Mouse (Mus musculus): ENCODE results near the gene Bcl7c.
A peak's percentile ranks its signal among the peaks of the same experiment; 100 is the strongest.
"Not testable (repeated sequence)": the region's sequence is repeated elsewhere in the genome, so short reads cannot be mapped to it uniquely, and the experiment has no call there.

Gene Bcl7c

DNA sequence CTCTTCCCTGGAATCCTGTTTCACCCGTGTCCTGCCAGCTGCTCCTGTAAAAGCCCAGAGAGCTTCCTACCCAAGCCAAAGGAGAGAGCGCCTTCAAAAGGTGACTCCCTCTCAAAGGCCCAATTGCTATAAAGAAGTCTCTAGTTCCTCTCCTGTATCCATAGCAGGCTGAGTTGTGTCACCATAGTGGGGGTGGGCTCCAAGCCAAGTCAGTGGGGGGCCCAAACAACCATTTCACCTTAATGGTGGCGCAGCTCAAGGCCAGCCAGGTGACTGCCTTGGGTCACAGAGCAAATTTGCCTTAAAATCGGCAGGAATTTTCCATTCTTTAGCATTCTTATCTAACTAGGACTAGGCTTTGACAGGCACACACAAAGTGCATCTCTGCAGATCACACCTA lies 6.1 kb upstream of the Bcl7c start:
- no peak for DNase-seq

DNA sequence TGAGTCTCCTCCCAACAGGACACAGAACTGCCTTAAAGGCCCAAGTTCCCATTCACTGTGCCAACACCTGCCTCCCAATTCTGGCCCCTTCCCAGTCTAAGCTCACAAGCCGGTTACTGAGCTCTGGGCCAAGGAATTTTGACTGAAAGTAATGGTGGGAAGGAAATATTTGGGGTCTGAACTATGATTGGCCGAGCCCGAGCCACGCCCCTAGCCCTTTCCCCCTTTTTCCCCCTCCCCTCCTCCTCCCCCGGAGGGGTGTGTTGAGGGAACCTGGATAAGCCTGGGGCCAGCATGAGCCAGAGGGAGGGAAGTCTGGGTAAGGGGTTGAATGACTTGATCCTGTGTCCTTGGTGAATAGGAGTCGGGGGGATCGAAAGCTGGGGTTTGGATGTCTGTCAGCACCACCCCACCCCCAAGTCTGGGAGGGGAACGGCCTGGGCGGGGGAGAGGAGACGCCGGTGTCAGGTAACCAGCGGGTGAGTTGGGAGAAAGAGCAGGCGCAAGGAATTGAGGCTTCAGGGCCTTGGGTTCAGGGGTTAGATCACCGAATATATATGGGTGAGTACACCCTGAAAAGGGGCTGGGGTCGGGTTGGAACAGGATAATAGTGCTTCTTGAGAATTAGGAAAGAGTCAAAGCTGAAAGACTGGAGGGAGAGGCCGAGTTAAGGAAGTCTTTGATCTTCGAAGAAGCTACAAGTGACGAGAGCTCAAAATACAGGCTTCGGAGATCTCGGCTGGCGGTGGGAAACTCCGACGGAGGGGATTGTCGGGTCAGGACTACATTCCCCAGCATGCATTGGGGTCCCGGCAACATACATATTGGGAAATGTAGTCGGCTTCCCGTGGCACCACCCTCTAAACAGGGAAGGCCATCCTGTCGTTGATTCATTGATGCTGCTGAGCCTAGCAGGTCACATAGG lies 4.0 kb upstream of the Bcl7c start, which contains the start of gene Ctf1:
Gene Ctf1 (plus strand): TSS at position 276 of the 925 bp plus-strand sequence.
- DNase-seq = peak; percentile 74

DNA sequence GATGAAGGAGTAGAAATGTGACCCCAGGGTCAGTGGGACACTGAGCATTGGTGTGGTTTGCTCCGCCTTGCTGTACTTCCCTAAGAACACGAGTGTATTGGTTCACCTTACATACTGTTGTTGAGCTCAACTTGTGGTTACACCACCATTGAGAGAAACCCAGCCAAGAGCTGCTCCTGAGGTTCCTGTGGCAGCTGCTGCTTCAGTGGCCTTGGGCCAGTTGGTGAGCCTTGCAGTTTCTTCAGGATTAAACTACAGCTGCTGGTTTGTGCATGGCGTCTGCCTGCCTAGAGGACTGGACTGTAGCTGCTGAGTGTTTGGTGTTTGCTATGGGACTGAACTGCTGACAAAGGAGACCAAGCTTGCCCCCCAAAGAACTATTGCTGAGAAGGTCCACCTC lies 2.7 kb upstream of the Bcl7c start:
- DNase-seq = no peak

DNA sequence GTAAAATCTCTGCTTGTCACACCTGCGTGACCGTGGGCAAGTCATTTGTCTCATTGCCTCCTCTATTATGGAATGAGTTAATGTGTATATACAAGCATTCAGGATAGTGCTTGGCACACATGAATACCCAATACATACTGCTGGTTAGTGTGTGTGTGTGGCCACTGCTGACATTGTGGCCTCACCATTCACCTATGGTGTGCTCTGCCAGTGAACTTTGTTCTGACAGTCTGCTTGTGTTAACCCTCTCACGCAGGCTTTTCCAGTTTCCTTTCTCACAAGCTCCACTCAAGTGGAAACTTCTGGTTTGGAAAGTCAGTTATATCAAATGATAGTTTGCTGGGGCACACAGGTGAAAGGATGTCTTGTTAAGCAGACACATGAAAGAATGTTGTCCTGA lies 2.3 kb upstream of the Bcl7c start:
- no peak for DNase-seq

DNA sequence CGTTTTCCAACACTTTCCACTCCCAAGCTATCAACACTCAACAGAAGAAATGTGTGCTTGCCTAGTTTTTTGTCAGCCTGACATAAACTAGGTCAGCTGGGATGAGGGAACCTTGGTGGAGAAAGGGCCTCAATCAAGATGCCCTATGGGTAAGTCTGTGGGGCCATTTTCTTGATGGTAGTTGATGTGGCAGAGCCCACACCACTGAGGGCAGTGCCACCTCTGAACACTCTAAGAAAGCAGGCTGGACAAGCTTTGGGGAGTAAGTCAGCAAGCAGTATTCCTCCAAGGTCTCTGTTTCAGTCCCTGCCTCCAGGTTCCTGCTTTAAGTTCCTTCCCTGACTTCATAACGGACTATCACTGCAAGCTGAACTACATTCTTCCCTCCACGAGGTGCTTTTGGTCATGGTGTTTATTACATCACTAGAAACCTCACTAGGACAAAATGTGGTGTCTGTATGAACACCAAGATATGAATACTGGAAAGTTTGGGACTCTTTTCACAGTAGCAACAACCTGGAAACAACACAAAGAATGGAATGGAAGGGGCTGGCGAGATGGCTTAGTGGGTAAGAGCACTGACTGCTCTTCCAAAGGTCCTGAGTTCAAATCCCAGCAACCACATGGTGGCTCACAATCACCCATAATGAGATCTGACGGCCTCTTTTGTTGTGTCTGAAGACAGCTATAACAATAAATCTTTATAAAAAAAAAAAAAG lies 687 bp upstream of the Bcl7c start:
- DNase-seq = no peak

DNA sequence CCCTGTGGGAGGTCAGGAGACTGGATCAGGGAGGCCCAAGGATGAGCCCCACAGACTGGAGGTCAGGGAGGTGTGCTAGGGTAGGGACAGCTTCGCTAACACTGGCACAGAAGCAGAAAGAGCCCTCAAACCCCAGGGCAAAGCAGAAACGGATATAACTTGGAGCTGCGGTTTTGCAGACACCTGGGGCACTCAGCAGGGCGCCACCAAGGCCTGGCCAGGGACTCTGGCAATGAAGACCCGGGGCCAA lies 851 bp downstream of the Bcl7c start:
- no peak for DNase-seq

DNA sequence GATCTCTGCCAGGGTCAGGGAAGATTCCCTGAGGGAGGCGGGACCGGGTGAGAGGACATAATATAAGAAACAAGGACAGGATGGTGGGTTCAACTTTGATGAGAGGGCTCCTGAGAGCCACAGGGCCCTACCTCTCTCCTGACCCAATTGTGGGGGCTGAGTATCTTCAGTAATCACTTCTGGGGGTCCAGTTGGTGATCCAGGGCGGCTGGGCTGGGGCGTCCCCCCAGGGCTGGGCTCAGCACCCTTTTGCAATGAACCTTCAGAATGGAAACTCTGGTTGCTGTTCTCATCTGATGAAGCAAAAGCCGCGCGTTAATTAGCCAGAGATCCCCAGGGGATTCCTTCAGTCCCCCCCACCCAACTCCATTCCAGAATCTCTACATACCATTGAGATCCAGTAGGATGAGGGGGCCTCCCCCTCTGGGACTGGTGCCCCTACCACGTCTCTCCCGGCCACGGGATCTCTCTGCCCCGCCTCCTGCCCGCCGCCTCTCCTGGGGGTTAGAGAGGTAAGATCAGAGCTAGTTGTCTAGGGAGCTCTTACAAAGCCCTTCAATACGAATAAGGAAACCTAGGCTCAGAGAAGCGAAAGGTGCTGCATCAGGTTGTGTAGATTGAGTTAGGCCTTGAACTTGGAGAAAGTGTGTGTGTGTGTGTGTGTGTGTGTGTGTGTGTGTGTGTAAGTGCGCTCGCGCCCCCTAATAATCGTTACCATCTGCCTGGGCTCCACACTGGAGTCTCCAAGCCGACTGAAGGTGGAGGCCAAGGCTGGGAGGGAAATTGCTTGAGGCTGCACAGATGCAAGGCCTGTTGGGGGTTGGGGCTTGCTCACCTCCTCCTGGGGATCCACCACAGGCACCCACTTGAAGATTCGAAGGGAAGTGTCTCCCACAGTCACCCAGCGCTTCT lies 1.4 kb downstream of the Bcl7c start:
- peak; percentile 18 for DNase-seq

DNA sequence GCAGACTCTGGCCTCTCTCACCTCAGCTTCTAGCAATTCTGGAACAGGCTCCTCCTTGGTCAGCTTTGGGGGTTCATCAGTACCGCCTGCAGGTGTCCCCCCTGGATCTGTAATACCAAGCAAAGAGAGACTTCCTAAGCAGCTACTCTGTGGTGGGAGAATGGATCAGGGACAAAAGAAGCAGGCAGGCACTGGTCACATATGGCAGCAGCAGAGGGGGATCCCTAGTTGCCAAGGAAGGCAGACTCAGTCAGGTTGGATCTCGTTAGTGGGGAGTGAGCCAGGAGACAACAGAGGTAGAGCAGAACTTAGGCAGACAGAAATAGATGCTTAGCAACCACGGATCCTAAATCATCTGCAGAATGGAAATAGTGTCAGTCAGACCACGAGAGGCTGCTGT lies 3.0 kb downstream of the Bcl7c start:
- no peak for DNase-seq

DNA sequence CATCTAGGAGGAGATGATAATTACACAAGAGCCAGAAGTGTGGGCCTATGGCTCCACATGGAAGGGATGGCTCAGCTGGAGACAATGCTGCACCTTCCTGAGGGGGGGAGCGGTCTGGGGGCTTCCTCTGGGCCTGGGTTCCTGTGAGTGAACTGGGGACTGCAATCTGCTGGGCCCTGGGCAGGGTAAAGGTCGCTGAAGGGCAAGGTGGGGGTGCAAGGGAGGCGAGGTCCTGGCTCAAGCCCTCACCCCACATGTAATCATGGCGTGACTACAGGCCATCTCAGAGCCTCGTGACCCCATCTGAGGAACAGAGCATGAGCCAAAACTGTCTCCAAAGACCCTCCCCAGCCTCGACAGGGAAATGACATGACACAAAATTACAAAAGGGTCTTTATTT lies 4.1 kb downstream of the Bcl7c start:
- DNase-seq = no peak

DNA sequence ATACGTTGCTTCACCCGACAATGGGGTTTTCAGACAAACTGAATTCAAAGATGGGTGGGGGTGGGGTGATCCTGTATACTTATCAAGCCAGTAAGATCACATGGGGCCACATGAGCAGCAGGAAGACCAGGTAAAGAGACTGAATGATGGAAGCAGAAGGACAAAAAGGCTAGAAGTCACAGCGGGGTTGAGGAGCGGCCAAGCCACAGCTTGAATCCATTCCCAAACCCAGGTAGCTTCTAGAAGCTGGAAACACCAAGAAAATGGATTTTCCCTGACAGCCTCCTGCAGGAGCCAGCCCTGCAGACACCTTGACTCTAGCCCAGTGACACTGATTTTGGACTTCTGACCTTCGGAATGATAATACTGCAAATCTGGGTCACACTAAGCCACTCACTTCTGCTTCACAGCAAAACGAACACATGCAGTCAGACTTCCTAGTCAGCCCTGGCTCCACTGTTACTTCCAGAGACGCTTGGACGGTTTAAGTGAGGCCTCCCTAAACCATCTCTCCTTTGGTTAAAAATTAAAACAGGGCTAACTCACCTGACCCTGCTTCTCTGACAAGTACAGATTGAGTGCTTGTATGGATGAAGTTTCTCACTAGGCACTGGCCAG lies 5.1 kb downstream of the Bcl7c start:
- no peak for DNase-seq

DNA sequence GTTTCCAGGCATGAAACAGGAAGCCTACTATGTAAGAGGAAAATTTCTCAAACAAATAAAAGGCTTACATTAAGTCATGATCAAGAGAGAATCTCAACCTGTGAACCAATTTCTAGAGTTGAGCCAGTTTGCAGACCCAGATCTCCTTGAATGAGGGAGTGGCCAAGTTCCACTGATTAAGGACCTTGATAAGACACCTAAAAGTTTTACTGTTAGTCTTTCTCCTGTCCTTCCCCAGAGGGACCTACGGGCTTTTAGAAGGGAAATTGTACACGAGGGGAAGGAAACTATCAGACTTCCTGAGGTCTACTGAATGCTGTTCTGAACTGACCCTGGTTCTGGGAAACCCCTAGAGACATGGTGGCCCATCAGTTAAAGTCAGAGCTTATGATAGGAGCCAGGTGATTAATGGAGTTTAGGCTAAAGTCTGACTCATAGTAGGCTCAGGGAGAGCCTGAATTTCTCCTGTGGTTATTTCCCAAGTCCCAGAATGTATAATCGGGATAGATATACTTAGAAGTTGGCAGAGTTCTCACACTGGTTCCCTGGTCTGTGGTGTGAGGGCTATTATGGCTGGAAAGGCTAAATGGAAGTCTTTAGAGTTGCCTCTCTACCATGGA lies 7.9 kb downstream of the Bcl7c start:
- no peak for DNase-seq

DNA sequence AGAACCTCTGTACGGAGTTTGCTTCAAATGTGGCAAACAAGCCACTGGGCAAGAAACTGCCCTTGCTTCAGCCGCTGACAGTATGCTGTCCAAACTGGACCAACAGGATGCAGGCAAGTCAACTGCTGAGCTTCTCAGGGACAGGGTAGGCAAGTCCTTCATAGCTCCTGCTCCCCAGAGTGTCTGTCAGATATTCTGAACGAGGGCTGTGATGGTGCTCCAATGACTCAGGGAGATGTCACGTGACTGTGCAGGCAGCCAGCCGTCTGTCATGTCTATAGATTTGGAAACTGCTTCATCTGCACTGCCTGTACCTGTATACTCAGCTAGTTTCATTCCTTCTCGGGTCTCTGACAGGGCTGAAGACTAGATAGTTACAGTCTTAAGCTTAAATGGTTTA lies 9.7 kb downstream of the Bcl7c start:
- DNase-seq = no peak

DNA sequence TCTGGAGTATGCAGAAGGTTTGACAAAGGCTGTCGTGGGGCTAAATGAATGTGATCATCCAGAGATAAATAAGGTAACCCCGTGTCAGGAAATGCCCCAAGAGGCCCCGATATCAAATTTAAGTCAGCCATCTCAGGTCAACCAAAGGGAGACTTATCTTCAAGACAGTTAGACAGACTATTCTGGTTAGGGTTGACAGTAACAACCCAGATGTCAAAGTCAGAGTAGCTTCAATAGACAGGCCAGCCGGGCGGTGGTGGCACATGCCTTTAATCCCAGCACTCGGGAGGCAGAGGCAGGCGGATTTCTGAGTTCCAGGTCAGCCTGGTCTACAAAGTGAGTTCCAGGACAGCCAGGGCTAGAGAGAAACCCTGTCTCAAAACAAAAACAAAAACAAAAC lies 15.0 kb downstream of the Bcl7c start:
- DNase-seq = not testable (repeated sequence)

DNA sequence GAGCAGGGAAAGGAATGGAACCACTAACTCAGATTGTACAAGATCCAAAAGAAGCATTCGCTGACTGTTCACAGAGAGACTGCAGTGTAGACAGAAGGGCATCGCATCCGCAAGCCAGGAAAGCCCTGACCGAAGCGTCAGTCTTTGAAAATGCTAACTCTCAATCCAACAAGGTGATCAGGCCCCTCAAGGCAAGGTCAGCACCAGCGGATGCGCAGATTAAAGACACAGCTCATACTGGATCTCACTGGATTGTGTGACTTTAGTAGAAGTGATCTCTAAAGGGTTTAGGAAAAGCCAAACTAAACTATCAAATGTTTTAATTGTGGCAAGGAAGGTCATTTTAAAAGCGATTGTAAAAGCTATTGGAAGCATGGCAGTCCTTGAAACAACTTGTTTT lies 15.4 kb downstream of the Bcl7c start:
- no peak for DNase-seq

DNA sequence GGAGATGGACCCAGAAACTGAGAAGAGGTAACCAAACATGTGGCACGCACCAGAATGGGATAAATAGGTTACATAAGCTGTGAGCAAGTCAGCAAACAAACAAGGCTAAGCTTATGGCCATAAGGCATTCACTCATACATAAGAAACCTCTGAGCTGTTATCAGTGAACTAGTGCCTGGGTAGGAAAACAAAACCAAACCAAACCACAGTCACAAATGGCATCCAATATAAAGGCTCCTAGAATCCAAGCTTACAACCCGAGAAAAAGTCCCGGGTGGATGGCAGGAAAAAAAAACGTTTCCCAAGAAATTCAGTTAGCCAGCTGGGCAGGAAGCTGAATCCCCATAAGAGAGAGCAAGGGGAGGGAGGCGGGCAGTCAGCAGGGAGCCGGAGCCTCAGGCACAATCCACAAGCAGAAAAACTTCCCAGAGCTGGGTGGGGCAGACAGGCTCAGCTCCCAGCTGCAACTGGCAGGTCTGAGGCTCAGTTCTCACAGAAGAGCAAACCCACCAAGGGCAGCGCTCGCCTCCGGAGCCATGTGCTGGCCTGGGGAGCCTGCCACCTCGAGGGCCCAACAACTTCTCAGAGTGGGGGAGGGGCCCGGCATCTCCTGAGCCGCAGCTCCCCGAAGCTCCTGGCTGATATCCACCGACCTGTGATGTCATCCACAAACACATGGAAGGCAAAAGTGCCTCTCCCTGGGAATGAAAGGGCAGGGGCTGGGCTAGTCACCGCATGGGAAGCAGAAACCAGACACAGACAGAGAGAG lies 17.3 kb downstream of the Bcl7c start:
- peak; percentile 46 for DNase-seq

DNA sequence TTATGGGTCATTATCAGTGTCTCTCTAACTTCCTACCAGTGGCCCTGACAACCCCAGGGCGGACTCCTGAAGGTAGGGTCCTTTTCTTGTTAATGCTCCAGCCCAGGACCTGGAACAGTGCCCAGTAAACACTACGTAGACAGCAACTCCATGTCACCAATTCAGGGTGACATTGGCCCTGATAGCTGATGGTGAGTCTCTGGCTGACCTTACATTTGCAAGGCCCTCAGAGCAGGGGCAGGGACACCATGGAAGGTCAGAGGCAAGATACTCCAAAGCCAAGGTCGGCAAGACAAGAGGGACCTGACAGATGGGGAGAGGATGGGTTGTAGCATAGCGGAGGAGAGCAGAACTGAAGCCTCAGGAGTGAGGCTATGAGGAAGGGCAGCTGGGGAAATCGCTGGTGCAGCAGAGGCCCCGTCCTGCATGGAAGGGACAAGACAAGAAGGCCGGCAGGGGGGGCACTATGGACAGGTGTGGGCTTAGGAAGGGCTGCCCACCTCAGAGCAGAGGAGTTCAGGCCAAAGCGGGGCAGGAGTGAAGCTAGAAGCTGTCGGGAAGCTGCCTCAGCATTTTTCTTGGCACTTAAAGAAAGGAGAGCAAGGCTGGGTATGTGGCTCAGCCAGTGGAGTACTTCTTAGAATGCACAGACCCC lies 19.0 kb downstream of the Bcl7c start:
- DNase-seq = no peak

DNA sequence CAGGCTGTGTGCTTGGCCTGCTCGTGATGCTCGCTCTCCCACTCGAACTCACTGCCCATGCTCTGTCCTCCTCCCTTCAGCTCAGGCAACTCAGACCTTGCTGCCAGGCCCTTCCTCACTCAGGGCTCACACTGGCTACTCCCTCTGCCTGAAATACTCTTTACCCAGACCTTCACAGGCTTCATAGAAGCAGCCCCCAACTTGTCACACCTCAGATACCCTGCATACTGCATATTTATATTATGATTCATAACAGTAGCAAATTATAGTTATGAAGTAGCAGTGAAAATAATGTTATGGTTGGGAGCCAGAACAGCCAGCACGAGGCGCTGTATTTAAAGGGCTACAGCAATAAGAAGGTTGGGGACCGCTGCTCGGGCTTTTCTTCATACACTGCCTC lies 19.8 kb downstream of the Bcl7c start:
- no peak for DNase-seq

DNA sequence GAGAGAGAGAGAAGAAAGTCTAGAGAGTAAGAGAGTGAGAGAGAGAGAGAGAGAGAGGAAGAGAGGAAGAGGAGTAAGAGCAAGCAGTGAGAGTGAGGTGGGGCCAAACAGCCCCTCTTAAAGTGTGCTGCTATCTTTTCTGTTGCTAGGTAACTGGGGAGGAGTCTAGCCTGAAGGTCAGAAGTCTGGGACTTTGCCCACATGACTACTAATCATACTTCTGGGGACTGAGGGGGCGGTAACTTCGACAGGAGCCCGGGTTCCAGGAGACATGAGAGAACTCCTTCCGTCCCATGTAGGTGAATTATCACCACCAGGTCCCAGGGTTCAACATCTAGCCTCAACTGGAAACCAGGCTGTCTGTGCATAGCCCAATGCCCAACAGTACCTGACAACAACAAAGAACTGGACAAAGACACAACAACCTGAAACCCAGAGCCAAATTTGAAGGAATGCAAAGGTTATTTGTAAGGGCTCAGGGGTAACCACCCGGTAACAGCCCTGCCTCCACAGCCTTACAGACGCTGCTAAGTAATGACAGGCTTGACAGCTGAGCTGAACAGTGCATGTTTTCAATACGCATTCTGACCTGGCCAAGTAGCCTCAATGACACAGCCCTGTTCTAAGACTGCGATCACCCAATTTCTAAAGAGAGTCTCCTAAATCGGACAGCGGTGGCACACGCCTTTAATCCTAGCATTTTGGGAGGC lies 21.8 kb downstream of the Bcl7c start:
- DNase-seq = no peak

DNA sequence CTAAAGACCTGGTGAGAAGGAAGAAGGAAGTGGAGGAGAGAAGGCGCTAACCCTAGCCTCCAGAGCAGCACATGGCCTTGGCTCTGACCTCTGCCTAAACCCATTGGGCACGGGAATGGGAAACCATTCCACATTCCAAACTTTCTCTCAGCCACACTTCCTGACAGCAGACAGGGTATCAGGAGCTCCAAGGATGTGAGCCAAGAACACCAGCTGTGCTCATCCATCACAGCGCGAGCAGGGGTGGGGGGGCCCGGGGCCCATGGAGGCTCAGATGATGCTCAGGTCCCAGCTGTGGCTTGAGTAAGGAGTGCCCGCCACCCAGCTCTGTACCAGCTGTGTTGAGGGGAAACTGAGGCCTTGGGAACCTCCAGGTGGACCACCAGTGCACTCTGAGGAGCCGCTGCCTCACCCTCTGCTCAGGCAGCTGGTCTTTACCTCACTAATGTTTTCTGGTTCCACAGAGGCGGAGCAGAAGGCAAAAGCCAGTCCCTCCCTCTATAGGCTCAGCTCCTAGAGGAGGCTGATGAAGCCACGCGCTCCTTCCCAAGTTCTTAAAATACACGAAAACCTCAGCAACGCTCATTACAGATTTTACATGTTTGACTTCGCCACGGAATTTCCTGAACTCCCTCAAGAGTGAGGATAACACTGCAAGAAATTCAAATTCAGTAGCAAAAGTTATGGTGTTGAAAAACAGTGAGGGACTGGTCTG lies 23.3 kb downstream of the Bcl7c start:
- DNase-seq = no peak

Data from liver (tissue).